Mouse (Mus musculus) cerebellum, postnatal 36 days (tissue): ENCODE results near the gene Tas2r143.

ENCODE experiments used
- DNase-seq, 2 experiments: peaks; one replicate each; pipeline ENCODE4 v3.0.0; 2021 to 2022; ENCODE audit warnings: mixed read lengths in 2 of 2

Tas2r143 gene

DNA sequence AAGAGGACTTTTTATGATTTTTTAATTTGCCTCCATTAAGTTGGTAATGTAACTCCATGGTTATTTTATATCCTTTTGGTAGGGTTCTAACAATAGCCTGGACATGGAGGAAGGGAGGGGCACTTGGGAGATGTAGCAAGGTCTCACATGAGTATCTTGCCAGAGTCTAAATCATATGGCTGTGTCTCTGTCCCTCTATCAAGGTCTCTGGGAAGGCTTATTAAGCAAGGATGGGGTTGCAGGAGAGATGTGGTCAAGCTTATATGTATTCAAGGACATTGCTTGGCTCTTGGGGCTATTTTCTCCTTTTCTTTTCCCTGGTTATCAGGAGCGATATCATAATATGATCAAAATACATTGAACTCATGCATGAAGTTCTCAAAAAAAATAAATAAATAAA is 1.0 kb upstream of the Tas2r143 start:
- no peak for DNase-seq

DNA sequence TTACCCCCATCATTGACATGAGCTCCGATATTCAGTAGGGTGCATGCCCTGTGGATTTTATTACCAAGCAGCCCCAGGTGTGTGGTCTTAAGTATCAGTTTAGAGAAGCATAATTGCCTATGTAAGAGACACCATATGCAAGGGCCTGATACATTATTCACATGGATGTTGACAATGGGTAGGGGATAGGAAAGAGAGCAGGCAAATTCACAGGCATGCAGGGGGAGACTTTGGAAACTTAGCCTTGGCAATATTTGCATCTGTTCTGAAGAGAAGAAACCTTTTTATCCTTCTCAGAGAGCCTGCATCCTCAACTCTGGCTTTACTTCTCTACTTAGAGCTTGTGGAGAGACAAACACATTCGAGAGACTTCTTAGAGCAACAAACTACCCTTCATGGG is 5.1 kb downstream of the Tas2r143 start, which contains the start of gene Tas2r135:
Gene Tas2r135 (plus strand): TSS at position 301 of the 400 bp plus-strand sequence.
- DNase-seq, result no peak

GRCm38 (mm10) chr6:42419443-42419842 is 19.4 kb downstream of the Tas2r143 start:
- no peak for DNase-seq

GRCm38 (mm10) chr6:42421439-42421838 is 21.4 kb downstream of the Tas2r143 start:
- no peak for DNase-seq

DNA sequence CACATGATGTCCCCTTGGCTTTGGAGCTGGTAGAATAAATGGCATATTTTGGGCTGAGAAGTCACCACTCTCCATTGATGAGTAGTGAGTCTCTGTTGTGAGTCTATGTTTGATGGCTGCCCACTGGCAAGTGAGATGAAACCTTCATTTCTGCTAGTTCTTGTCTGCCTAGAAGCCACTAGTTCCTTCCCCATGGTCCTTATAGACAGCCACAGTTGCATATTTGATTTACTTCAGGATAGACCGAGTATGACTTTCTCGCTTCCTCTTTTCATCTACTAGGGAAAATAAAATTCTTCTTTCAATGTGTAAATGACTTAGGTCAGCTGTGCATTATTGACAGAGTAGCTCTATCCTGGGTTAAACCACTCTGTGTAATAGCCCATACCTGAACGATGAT is 24.4 kb downstream of the Tas2r143 start:
- no peak for DNase-seq

- no peak for DNase-seq
These were observed 26.3 kb downstream of the Tas2r143 start for GRCm38 (mm10) chr6:42426337-42426736.

DNA sequence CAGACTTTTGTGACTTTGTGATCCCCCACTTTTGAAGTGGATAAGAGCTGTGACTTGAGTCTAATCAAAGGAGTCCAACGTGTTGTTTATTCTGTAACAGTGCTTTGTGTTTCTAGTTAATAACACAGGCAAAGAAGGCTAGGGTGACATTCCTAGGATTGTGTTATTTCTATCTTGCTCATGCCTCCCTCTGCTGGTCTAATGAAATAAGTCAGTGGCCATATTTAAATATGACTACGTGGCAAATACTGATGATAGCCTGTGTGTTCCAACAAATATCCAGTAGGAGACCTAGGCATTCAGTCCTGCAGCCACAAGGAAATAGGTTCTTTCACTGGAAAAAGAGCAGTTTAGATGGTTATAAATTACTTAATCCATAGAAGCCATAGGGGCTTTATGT is 33.5 kb downstream of the Tas2r143 start:
- no peak for DNase-seq

- no peak for DNase-seq
These were observed 34.4 kb downstream of the Tas2r143 start, which contains the start of gene Tas2r126 for GRCm38 (mm10) chr6:42434446-42434845. TSS of gene Tas2r126 (plus strand) at chr6:42434535.

- DNase-seq, result no peak
These were observed 35.5 kb downstream of the Tas2r143 start for GRCm38 (mm10) chr6:42435490-42435889.

DNA sequence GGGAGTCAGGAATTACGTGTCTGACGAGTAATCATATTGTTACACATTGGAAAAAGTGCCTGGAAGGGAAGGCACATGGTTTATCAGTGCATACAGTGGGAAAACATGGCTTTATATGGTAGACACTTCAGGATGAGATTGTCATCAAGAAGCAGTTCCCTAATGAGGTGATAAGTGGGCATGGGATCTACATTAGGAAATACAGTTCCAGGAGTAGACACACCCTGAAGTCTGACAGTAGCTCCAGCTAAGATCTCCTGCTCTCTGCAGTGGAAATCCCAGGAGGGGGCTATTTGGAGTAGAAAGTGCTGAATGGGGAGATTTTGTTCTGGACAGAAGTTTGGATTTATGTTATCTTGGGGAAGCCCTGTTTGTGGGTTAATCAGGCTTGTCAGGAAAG is 41.4 kb downstream of the Tas2r143 start:
- no peak for DNase-seq

- DNase-seq, result no peak
These were observed 44.5 kb downstream of the Tas2r143 start for GRCm38 (mm10) chr6:42444491-42444890.

- DNase-seq, result no peak
These were observed 47.3 kb downstream of the Tas2r143 start for GRCm38 (mm10) chr6:42447381-42447780.
